Comparison of ENCODE assay signal across 19 mouse cellular contexts in genomic region chr10:75078174-75079128, GRCm38 (mm10). TPM values are rescaled to one million over a fixed set of nuclear protein-coding genes. Genes with fewer than 3 reads are reported as not detected.
DNase-seq lines count a peak whose midpoint lies in the region; ATAC-seq and TF ChIP-seq lines count a peak whose summit lies in the region.
"Had no signal": no experiment of that assay in that cellular context is flagged by ENCODE, and none has a peak within 500 bp of the region (broad histone marks: within the 10 kb centered on the region; RNA-seq: fewer than 3 reads in every experiment).

No protein-coding gene starts in this region.

- no peak; the same call in 1 of the 2 replicates for TF ChIP-seq EP300 in CH12.LX (IDR thresholded peaks at IDR 0.05; ENCODE audit: low read length)

- no peaks in the 10 kb centered on the region for H3K27me3 ChIP-seq in kidney, postnatal 0 days (ENCODE audit: insufficient read depth, low read length)
- no peaks in the 10 kb centered on the region for H3K27me3 ChIP-seq in CH12.LX (replicated peaks)
- H3K27me3 ChIP-seq in liver, embryonic 11.5 days (replicated peaks; ENCODE audit: control insufficient read depth, insufficient read depth, low read length) = no peaks in the 10 kb centered on the region

- peaks cover 12% of the 10 kb centered on the region; the same call in 1 of the 2 replicates for H3K4me1 ChIP-seq in kidney, postnatal 0 days (replicated peaks; ENCODE audit: insufficient read depth, low read length)
- H3K4me1 ChIP-seq in CH12.LX (ENCODE audit: control insufficient read depth in 1 of 2, insufficient read depth in 2 of 2) = peaks cover 10 to 70% of the 10 kb centered on the region in 2 experiments; a peak in 3 of 4 replicates
- peaks cover 2% of the 10 kb centered on the region; the same call in 1 of the 2 replicates for H3K4me1 ChIP-seq in liver, embryonic 11.5 days (replicated peaks; ENCODE audit: control insufficient read depth, insufficient read depth, low read length)

- 60% methylated on average over 14 of the region's 14 CpGs for WGBS in kidney, postnatal 0 days
- 68% methylated on average over 14 of the region's 14 CpGs for WGBS in liver, embryonic 11.5 days

- no peak for DNase-seq in kidney, postnatal 0 days (ENCODE audit: low spot score)
- DNase-seq in kidney, postnatal 25 days = no peak
- DNase-seq in CH12.LX (ENCODE audit: extremely low read depth) = no peak
- no peak for DNase-seq in liver, embryonic 11.5 days (ENCODE audit: low spot score)
- no peak for DNase-seq in gastrocnemius, postnatal 4 days (ENCODE audit: low spot score in 2 of 2)
- DNase-seq in neural tube, embryonic 10.5 days (ENCODE audit: extremely low spot score, low spot score) = no peak
- DNase-seq: adrenal gland, postnatal 25 days; cerebellum, adult 9-10 months; gastrocnemius, postnatal 25 days; heart, postnatal 36 days; kidney, postnatal 10 days; lung, embryonic 14.5 days; right cerebral cortex, adult 18-20 months; thymus, postnatal 4 days had no signal

- H3K27ac ChIP-seq in kidney, postnatal 0 days = no peak overlapping the region
- H3K27ac ChIP-seq in CH12.LX (ENCODE audit: insufficient read depth, low read depth) = no peak overlapping the region
- H3K27ac ChIP-seq in liver, embryonic 11.5 days (ENCODE audit: low read depth, low read length) = no peak overlapping the region

- no peak overlapping the region for H3K4me3 ChIP-seq in kidney, postnatal 0 days (replicated peaks; ENCODE audit: low read depth, low read length)
- H3K4me3 ChIP-seq in CH12.LX (replicated peaks in 1 of 3; ENCODE audit: low read depth in 2 of 3, low read length in 2 of 3, poor library complexity in 1 of 3) = no peak overlapping the region
- H3K4me3 ChIP-seq in liver, embryonic 11.5 days (ENCODE audit: low read depth, low read length) = no peak overlapping the region
- H3K4me3 ChIP-seq: heart, embryonic 12.5 days had no signal

- no peak overlapping the region for H3K9ac ChIP-seq in kidney, postnatal 0 days (ENCODE audit: low read depth, low read length)
- no peak overlapping the region for H3K9ac ChIP-seq in CH12.LX (ENCODE audit: insufficient read depth, low read depth)
- H3K9ac ChIP-seq in liver, embryonic 11.5 days (ENCODE audit: low read depth, low read length) = no peak overlapping the region
- H3K9ac ChIP-seq: heart, embryonic 12.5 days; lung, embryonic 14.5 days had no signal

- no peaks in the 10 kb centered on the region for H3K9me3 ChIP-seq in kidney, postnatal 0 days (replicated peaks; ENCODE audit: low read length)
- H3K9me3 ChIP-seq in CH12.LX (replicated peaks; ENCODE audit: low read length) = no peaks in the 10 kb centered on the region
- no peaks in the 10 kb centered on the region for H3K9me3 ChIP-seq in liver, embryonic 11.5 days (ENCODE audit: control insufficient read depth, low read length)
- H3K9me3 ChIP-seq: heart, embryonic 12.5 days had no signal

- 0 out of 2 replicates have a peak, but pooled peaks cover 2% of the 10 kb centered on the region for H3K79me2 ChIP-seq in CH12.LX (replicated peaks; ENCODE audit: control insufficient read depth, extremely low read depth, insufficient read depth, poor library complexity, severe bottlenecking)

- TF ChIP-seq CTCF in kidney, postnatal 0 days (IDR thresholded peaks at IDR 0.05; ENCODE audit: low read depth) = no peak
- TF ChIP-seq CTCF in CH12.LX (conservative IDR thresholded peaks at IDR 0.05 in 1 of 2, IDR thresholded peaks at IDR 0.05 in 1 of 2; ENCODE audit: low read depth in 2 of 2, low read length in 2 of 2) = no peak

- no peak overlapping the region for H3K4me2 ChIP-seq in kidney, postnatal 0 days (ENCODE audit: low read length)
- H3K4me2 ChIP-seq in CH12.LX (ENCODE audit: insufficient read depth, low read depth, poor library complexity, severe bottlenecking) = no peak overlapping the region
- H3K4me2 ChIP-seq in liver, embryonic 11.5 days = no peak overlapping the region
- H3K4me2 ChIP-seq: heart, embryonic 12.5 days; lung, embryonic 14.5 days had no signal

- dilution Hi-C loops in CH12.LX (cut with MboI; ENCODE audit: extremely low pct_ligation_motif_present, extremely low pct_unique_long_range_greater_than_20kb, low sequenced_read_pairs) = no loop called here

- no peak for TF ChIP-seq RAD21 in CH12.LX (IDR thresholded peaks at IDR 0.05; ENCODE audit: low read depth, low read length)

- peaks cover 3% of the 10 kb centered on the region; the same call in 1 of the 2 replicates for H3K36me3 ChIP-seq in kidney, postnatal 0 days (ENCODE audit: insufficient read depth, low read length)
- H3K36me3 ChIP-seq in CH12.LX (replicated peaks in 1 of 2; ENCODE audit: control insufficient read depth in 1 of 2, insufficient read depth in 1 of 2, low read length in 1 of 2) = peaks cover 12 to 54% of the 10 kb centered on the region in 2 experiments
- no peaks in the 10 kb centered on the region for H3K36me3 ChIP-seq in liver, embryonic 11.5 days (ENCODE audit: control insufficient read depth, insufficient read depth, low read length)
- H3K36me3 ChIP-seq: heart, embryonic 12.5 days had no signal

- in situ Hi-C loops in CH12.LX (cut with MboI; ENCODE audit: low pct_ligation_motif_present, low pct_unique_long_range_greater_than_20kb, low sequenced_read_pairs) = no loop called here

- no peak for TF ChIP-seq POLR2A in CH12.LX (IDR thresholded peaks at IDR 0.05; ENCODE audit: low read depth, low read length)

- ATAC-seq in kidney, postnatal 0 days (replicated peaks; ENCODE audit: low FRiP score, low read depth) = peak; percentile 54; the same call in 1 of the 2 replicates
- peak; percentile 39 for ATAC-seq in liver, embryonic 11.5 days (replicated peaks; ENCODE audit: low FRiP score)
- peak; percentile 85 for ATAC-seq in megakaryocyte progenitor cell, adult 5-6 weeks (replicated peaks; ENCODE audit: poor library complexity)

TF ChIP-seq in CH12.LX, 34 proteins besides CTCF, POLR2A, EP300 and RAD21:
- TF ChIP-seq ETS1 (conservative IDR thresholded peaks at IDR 0.05; ENCODE audit: low read depth, low read length) (0 out of 2 replicates have a peak, but pooled peaks have one; percentile 34), ZC3H11A (IDR thresholded peaks at IDR 0.05; ENCODE audit: low read depth, low read length) (no peak), TCF12 (IDR thresholded peaks at IDR 0.05; ENCODE audit: low read depth, low read length) (peak; percentile 52; the same call in 1 of the 2 replicates)

RNA-seq across cellular contexts. Expression of gene Bcr, which starts 18.1 kb away (rescaled TPM):
- 5.9 and 6.4 TPM in 2 replicates for polyA plus RNA-seq in kidney, postnatal 0 days (2015; fragmentation: Nextera tagmentation; extraction: Ambion mirVana)
- total RNA-seq in CH12.LX (2012; rRNA removed) (18.2 and 22.1 TPM in 2 replicates), CH12.LX (2014; rRNA removed) (4.0 and 4.3 TPM in 2 replicates)
- 18.6 and 20.0 TPM in 2 replicates for polyA plus RNA-seq in CH12.LX (2012; ENCODE audit: insufficient read length, low read depth)
- 4.2 and 6.8 TPM in 2 replicates for polyA plus RNA-seq in liver, embryonic 11.5 days (2014; fragmentation: Nextera tagmentation; extraction: Ambion mirVana)
- total RNA-seq in megakaryocyte progenitor cell, adult 5-6 weeks (2015) = 18.1 and 18.6 TPM in 2 replicates
- total RNA-seq in megakaryocyte progenitor cell, adult 5-6 weeks (2017) = 23.0 and 28.2 TPM in 2 replicates
- 10 to 100 TPM in 1 of 2 experiments, 1 to 10 TPM in 1; 7.3 to 10.5 TPM for total RNA-seq in gastrocnemius, postnatal 4 days (2021)
- total RNA-seq: MEL had no signal

RNA-seq across cellular contexts. Expression of gene Rab36, which starts 41.6 kb away (rescaled TPM):
- 8.0 and 8.4 TPM in 2 replicates for polyA plus RNA-seq in kidney, postnatal 0 days (2015; fragmentation: Nextera tagmentation; extraction: Ambion mirVana)
- total RNA-seq in CH12.LX (2012; rRNA removed) (0.59 and 0.67 TPM in 2 replicates), CH12.LX (2014; rRNA removed) (0.07 and 0.34 TPM in 2 replicates)
- 1.2 and 1.5 TPM in 2 replicates for polyA plus RNA-seq in CH12.LX (2012; ENCODE audit: insufficient read length, low read depth)
- 6.5 and 7.8 TPM in 2 replicates for polyA plus RNA-seq in liver, embryonic 11.5 days (2014; fragmentation: Nextera tagmentation; extraction: Ambion mirVana)
- total RNA-seq in megakaryocyte progenitor cell, adult 5-6 weeks (2015) = 0.61 and 0.84 TPM in 2 replicates
- total RNA-seq in megakaryocyte progenitor cell, adult 5-6 weeks (2017) = 0.67 TPM in 1 of 2 replicates, not detected in the other
- 1 to 10 TPM; 1.7 to 2.5 TPM for total RNA-seq in gastrocnemius, postnatal 4 days (2021)
- total RNA-seq: MEL had no signal

RNA-seq across cellular contexts. Expression of gene Rsph14, which starts 46.1 kb away (rescaled TPM):
- not detected in 2 replicates for polyA plus RNA-seq in kidney, postnatal 0 days (2015; fragmentation: Nextera tagmentation; extraction: Ambion mirVana)
- total RNA-seq in CH12.LX (2012; rRNA removed) = 0.13 TPM in 1 of 2 replicates, not detected in the other
- not detected in 2 replicates for total RNA-seq in CH12.LX (2014; rRNA removed)
- not detected in 2 replicates for polyA plus RNA-seq in CH12.LX (2012; ENCODE audit: insufficient read length, low read depth)
- not detected in 2 replicates for polyA plus RNA-seq in liver, embryonic 11.5 days (2014; fragmentation: Nextera tagmentation; extraction: Ambion mirVana)
- total RNA-seq in megakaryocyte progenitor cell, adult 5-6 weeks (2015) = not detected in 2 replicates
- total RNA-seq in megakaryocyte progenitor cell, adult 5-6 weeks (2017) = 0.96 TPM in 1 of 2 replicates, not detected in the other
- not detected for total RNA-seq in gastrocnemius, postnatal 4 days (2021)
- total RNA-seq: gastrocnemius, postnatal 25 days; heart, postnatal 36 days; MEL; neutrophil, adult 5-6 weeks had no signal
- polyA plus RNA-seq: heart, embryonic 12.5 days; lung, embryonic 14.5 days; stomach, embryonic 16.5 days had no signal
